Mouse (Mus musculus): ENCODE results near the gene Rhbdd1.

DNA sequence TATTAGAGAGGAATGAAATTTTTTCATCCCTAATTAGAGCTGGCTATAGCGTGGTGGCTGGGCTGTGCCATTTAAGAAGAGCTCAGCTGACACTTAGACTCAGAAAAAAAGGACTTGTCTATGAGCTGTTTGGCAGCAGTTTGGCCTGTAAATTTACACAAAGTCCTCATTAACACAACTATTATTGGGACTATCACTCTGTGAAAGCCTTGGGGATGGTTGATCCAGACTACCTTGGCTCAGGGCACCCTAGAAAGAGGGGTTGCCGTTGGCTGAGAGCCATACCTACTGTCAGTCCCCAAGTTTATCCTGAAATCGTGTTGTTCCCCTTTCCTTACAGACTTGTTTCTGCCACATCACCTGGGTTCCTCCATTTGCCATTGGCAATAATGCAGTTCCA, 91.5 kb downstream of the Rhbdd1 start:
- TF ChIP-seq CTCF (IDR thresholded peaks at IDR 0.05; ENCODE audit: insufficient read depth, low read depth, low read length) (no peak), POLR2A (IDR thresholded peaks at IDR 0.05; ENCODE audit: insufficient read depth, low read depth, low read length) (no peak)
